Mouse (Mus musculus) erythroblast, embryonic 14.5 days (primary cell): ENCODE results near the gene Lpcat2. TPM values are rescaled to one million over a fixed set of nuclear protein-coding genes. Genes with fewer than 3 reads are reported as not detected.
A peak's percentile ranks its signal among the peaks of the same experiment; 100 is the strongest.

Source experiments
- H3K27me3 ChIP-seq: 2 replicates; pipeline ENCODE4 v1.6.1; 2012; ENCODE audit warnings: inconsistent platforms; ENCODE audit not compliant: control insufficient read depth
- H3K36me3 ChIP-seq: 2 replicates; pipeline ENCODE4 v1.6.1; 2012; ENCODE audit warnings: mild to moderate bottlenecking, inconsistent platforms; ENCODE audit not compliant: control insufficient read depth
- H3K4me1 ChIP-seq: 2 replicates; pipeline ENCODE4 v1.6.1; 2012; ENCODE audit warnings: inconsistent platforms; ENCODE audit not compliant: control insufficient read depth
- H3K4me3 ChIP-seq: replicated peaks from 2 replicates; pipeline ENCODE3; 2012; ENCODE audit warnings: moderate library complexity, mild to moderate bottlenecking, inconsistent platforms
- H3K9me3 ChIP-seq: 2 replicates; pipeline ENCODE4 v1.6.1; 2012; ENCODE audit warnings: low read length, inconsistent platforms, mixed read lengths; ENCODE audit not compliant: control insufficient read depth
- GATA1 ChIP-seq: IDR thresholded peaks from 2 replicates; pipeline ENCODE4 v1.6.1; 2012; ENCODE audit warnings: low read length, inconsistent platforms, mixed read lengths
- TAL1 ChIP-seq: IDR thresholded peaks from 3 replicates; pipeline ENCODE4 v1.6.1; 2012; ENCODE audit warnings: low read length, inconsistent platforms, mixed read lengths
- polyA plus RNA-seq: library from polyadenylated mRNA; stranded (reverse); fragments of >175 nt; gene quantifications from 2 replicates; pipeline ENCODE4 v1.2.3, GENCODE M21; 2012

The Lpcat2 gene
- 0.01 TPM in 1 of 2 replicates, not detected in the other for polyA plus RNA-seq

DNA sequence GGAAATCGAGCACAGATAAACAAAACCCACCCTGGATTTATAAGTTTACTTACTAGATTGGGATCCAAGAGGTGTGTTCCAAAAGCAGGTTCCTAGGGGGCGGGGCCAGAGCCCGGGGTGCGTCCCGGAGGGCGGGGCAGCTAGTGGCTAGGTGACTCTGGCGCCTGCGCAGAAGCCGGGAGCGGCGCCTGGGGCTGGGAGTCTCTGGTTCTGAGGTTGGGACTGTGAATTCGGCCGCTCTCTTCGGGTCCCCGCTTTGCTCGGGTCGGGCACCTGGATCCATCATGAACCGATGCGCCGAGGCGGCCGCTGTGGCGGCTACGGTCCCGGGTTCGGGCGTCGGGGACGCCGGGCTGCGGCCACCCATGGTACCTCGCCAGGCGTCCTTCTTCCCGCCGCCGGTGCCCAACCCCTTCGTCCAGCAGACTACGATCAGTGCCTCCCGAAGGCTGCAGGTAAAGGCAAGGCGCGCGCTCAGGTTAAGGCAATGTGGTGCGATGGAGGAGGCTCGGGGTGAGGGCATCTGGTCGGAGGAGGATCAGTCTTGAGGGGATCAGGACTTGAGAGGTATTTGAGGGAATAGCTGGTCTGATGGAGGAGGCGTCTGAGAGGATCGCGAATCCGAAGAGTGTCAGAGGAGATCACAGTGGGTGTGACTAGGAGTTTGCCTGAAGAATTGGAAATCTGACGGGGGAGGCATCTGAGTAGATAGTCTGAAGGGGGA, at the start of gene Lpcat2:
Gene Lpcat2, plus strand, starts transcription at position 169 of the 724 bp plus-strand sequence.
- H3K9me3 ChIP-seq = no peaks in the 10 kb centered on the region
- H3K4me3 ChIP-seq = peak within 1 kb of the TSS; percentile 41
- 0 out of 2 replicates have a peak, but pooled peaks cover 3% of the 10 kb centered on the region for H3K4me1 ChIP-seq
- no peak for TF ChIP-seq TAL1
- TF ChIP-seq GATA1 = no peak
- H3K36me3 ChIP-seq = no peaks in the 10 kb centered on the region
- H3K27me3 ChIP-seq = peaks cover 33% of the 10 kb centered on the region

DNA sequence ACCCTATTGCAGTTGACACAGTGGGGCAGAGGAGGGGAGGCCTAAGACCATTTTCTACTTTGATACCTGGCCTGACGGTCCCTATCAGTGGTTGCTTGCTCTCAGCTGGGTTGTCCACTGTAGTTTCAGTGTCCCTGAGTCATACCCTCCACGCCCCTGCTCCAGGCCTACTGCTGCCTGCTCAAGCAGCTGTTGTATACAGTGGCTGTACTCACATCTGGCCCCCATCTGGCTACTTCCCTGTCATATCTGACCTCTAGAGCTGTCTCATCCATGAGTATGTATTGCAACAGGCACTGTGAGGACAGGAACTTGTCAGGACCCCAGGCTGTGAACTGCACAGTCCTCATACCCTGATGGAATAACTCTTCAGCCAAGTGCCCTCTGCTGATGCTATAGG, 42.4 kb upstream of the Lpcat2 start:
- no peaks in the 10 kb centered on the region for H3K36me3 ChIP-seq
- TF ChIP-seq TAL1 (no peak), GATA1 (no peak)
- H3K27me3 ChIP-seq = no peaks in the 10 kb centered on the region
- H3K9me3 ChIP-seq = no peaks in the 10 kb centered on the region
- no peaks in the 10 kb centered on the region for H3K4me1 ChIP-seq
- no peak overlapping the region for H3K4me3 ChIP-seq

DNA sequence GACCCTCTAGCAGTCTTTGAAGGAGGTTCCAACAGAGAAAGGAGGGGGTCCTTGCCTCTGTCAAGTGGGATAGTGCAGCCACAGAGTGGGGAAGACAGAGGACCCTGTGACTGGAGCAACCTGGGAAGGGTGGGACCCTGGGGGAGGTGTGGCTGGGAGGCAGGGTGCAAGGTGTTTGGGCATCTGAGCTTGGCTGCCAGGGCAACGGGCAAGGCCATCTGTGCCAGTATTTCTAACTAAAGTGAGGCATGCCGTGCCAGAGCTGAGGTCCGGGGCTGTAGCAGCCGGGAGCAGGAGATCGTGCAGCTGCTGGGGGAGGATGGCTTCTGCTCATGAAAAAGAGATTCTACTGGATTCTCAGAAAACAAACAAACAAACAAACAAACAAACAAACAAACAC, 39.5 kb upstream of the Lpcat2 start:
- H3K9me3 ChIP-seq = no peaks in the 10 kb centered on the region
- TF ChIP-seq TAL1 (no peak), GATA1 (no peak)

DNA sequence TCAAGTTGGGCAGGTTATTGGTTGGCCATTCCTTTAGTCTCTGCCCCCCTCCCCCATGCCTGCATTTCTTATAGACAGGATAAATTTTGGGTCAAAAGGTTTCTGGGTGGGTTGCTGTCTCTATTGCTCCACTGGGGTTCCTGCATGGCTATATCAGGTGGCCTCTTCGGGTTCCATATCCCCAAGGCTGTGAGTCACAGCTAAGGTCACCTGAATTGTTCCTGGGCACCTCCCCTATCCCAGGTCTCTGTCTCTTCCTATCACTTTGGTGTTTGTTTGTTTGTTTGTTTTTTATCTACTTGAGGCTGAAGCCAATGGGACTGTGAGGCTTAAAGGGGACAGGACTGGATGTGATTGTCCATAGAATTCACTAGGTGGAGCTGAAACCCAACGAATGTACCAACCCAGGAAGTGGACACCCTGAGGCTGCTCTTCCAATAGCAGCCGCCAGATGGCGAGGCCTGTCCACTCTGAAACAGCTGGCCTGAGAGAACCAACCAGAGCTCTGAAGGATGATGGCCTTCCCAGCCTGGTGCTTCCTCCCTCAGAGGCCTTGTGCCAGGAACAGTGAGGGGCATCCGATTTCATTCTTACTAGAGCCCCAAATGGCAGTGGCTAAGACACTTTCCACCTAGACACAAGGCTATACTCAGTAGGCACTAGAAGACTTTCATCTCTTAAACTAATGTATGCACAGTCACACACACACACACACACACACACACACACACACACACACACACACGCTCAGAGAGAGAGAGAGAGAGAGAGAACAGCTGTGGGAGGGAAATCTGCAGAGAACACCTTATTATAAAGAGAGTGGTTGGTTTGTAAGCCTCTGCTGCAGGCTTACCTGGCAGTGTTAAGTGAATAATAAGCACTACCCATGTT, 37.0 kb upstream of the Lpcat2 start:
- no peak overlapping the region for H3K4me3 ChIP-seq
- H3K27me3 ChIP-seq = no peaks in the 10 kb centered on the region
- no peaks in the 10 kb centered on the region for H3K4me1 ChIP-seq
- TF ChIP-seq TAL1 = no peak
- TF ChIP-seq GATA1 = no peak
- H3K9me3 ChIP-seq = no peaks in the 10 kb centered on the region
- H3K36me3 ChIP-seq = no peaks in the 10 kb centered on the region

More for the DNA sequence above, 39.5 kb upstream of the Lpcat2 start:
- H3K4me1 ChIP-seq = no peaks in the 10 kb centered on the region
- H3K27me3 ChIP-seq = no peaks in the 10 kb centered on the region
- no peak overlapping the region for H3K4me3 ChIP-seq
- H3K36me3 ChIP-seq = no peaks in the 10 kb centered on the region

DNA sequence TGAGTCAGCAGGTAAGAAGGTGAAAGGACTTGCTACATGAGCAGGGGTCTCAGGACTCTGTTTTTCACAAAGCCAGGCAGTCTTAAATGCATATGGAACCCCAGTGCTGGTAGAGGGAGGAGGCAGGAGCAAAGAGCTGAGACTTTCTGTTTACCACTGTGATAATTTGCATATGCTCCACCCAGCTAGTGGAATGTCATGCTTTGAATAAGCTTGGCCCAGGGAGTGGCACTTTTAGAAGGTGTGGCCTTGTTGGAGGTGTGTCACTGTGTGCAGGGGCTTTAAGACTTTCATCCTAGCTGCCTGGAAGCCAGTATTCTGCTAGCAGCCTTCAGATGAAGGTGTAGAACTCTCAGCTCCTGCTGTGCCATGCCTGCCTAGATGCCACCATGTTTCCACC, 34.0 kb upstream of the Lpcat2 start:
- H3K9me3 ChIP-seq = no peaks in the 10 kb centered on the region

DNA sequence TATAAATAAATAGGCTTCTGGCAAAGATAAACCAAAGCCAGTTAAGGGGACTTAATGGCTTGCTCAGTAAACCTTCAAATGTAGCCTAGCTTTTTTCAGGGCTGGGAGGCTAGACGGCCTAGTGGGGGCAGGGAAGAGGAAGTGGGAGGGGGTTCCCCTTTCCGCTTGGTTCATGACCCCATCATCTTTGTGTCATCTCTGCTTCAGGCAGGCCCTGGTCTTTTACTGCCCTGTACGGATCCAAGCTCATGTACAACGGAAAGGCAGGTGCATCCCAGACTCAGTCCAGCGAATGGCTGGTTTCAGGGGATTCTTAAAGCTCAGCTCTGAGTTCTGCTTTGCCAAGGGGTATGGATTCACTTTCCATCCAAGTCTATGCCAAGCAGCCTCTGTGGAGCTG, 32.8 kb upstream of the Lpcat2 start:
- H3K4me1 ChIP-seq = no peaks in the 10 kb centered on the region
- H3K27me3 ChIP-seq = peaks cover 2% of the 10 kb centered on the region
- H3K4me3 ChIP-seq = no peak overlapping the region
- no peaks in the 10 kb centered on the region for H3K9me3 ChIP-seq
- TF ChIP-seq GATA1 (no peak), TAL1 (no peak)
- H3K36me3 ChIP-seq = no peaks in the 10 kb centered on the region

More for the DNA sequence above, 34.0 kb upstream of the Lpcat2 start:
- no peaks in the 10 kb centered on the region for H3K36me3 ChIP-seq
- TF ChIP-seq GATA1 = no peak
- no peak for TF ChIP-seq TAL1
- no peaks in the 10 kb centered on the region for H3K4me1 ChIP-seq
- no peak overlapping the region for H3K4me3 ChIP-seq
- no peaks in the 10 kb centered on the region for H3K27me3 ChIP-seq

DNA sequence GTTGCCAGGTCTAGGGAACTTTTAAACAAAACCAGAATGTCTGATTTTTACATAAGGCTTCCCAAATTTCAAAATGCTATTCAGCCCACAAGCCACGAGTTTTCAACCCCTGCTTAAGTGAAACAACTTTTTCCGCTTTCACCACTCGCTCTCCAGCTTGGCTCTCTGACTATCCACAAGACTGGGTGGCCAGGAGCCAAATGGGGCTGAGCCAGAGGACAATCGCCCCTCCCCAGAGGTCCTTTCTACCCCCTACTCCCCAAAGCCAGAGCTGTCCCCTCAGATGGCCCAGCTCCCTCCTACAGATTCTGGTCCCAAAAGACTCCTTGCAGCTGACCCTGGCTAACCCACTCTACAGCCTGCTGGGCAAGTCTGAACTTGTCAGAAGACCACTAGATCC, 29.1 kb upstream of the Lpcat2 start:
- no peak overlapping the region for H3K4me3 ChIP-seq
- H3K27me3 ChIP-seq = peaks cover 5% of the 10 kb centered on the region
- no peaks in the 10 kb centered on the region for H3K9me3 ChIP-seq
- no peaks in the 10 kb centered on the region for H3K4me1 ChIP-seq
- no peaks in the 10 kb centered on the region for H3K36me3 ChIP-seq
- TF ChIP-seq TAL1 (no peak), GATA1 (no peak)

DNA sequence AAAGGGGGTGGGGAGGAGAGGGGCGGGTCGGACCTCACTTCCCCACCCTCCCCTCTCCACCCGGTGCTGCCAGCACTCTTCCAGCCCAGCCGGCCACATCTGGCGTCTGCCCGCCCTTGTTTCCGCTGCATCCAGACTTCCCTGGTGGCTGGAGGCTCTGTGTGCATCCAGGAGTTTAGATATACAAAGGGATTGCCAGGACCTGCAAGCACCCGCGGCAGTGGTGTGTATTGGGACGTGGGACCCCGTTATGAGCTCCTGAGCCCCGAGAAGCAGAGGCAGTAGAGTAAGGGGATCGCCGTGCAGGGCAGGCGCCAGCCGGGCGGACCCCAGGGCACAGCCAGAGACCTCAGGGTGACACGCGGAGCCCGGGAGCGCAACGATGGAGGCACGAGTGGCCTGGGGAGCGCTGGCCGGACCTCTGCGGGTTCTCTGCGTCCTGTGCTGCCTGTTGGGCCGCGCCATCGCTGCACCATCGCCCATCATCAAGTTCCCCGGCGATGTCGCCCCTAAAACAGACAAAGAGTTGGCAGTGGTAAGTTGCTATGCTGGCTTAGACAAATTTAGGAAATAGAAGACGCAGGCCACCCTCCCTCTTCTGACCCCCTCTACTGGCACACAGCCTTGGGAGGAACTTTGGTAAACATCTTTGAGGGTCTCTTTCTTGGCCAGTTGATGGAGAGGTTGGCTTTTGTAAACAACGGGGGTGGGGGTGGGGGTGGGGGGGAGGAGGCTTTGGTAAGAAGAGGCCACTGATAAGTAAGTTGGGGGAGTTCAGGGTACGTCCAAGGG, 27.7 kb upstream of the Lpcat2 start, which contains the start of gene Mmp2:
Gene Mmp2, plus strand, starts transcription at position 49 of the 792 bp plus-strand sequence.
- Histone ChIP-seq H3K36me3 (no peaks in the 10 kb centered on the region), H3K27me3 (peaks cover 5% of the 10 kb centered on the region), H3K4me3 (no peak within 1 kb of the TSS), H3K9me3 (no peaks in the 10 kb centered on the region), H3K4me1 (no peaks in the 10 kb centered on the region)
- TF ChIP-seq GATA1 (no peak), TAL1 (no peak)
